Mouse (Mus musculus) lung, adult 2 months (tissue): ENCODE results near the gene Cpsf4l.

ENCODE experiments used
- CTCF ChIP-seq: fragments of 200-500 bp; IDR thresholded peaks from 2 replicates; pipeline ENCODE4 v1.5.1; 2011; ENCODE audit warnings: mild to moderate bottlenecking, low read length, control low read depth; ENCODE audit not compliant: insufficient read depth
- POLR2A ChIP-seq: fragments of 200-500 bp; IDR thresholded peaks from 2 replicates; pipeline ENCODE4 v1.6.1; 2011; ENCODE audit warnings: low read depth, mild to moderate bottlenecking, control low read depth, low read length, borderline replicate concordance; ENCODE audit errors: extremely low read depth

DNA sequence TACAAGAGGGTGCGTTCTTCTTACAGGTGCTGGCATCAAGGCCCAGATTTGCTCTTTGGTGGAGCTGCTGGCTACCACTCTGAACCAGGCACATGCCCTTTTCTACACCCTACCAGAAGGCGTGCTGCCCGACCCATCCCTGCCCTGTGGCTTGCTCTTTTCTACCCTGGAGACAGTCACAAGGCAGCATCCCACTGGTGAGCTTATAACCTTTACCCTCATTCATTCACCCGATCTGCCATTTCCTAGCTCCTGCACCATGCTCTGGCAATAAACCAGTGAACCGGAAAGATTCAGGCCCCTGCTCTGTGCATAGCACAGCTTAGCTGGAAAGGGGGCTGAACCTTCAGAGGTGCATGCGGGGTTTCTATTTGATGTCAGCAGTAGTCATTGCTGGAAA, 57.3 kb downstream of the Cpsf4l start:
- TF ChIP-seq POLR2A = no peak
- no peak for TF ChIP-seq CTCF
